Mouse (Mus musculus): Measurements from ENCODE around the gene Cox7b. TPM values are rescaled to one million over a fixed set of nuclear protein-coding genes. Genes with fewer than 3 reads are reported as not detected.

Cox7b gene
- total RNA-seq, 2 experiments from 2014 or later, result 826 to 910 TPM

DNA sequence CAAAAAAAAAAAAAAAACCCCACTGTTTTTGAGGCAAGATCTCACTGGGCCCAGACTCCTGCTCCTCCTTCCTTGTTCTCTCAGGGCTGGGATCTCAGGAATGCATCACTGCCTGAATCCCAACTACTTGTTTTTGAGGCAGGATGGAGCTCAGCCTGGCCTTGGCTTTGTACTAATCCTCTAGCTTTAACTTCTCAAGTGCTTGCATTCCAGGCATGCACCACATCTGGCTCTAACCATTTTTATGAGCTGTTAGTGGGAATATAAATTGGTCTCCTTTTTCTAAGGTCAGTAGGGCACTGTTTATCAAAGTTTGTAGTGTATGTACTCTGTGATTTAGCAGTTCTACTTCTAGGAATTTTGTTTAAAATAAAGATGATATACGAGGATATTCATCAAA lies 32.7 kb downstream of the Cox7b start:
- DNase-seq, result no peak
- intact Hi-C loops (cut with DNase I), result no loop called here

Other genes starting within 250 kb of the Cox7b start
- gene Atrx, start 86.3 kb upstream of the Cox7b start, total RNA-seq (2021), result 10 to 100 TPM; 29.3 to 36.1 TPM
- gene Magt1, start 3.8 kb upstream of the Cox7b start, total RNA-seq (2021), result 10 to 100 TPM; 29.6 to 30.5 TPM
- 1 to 10 TPM; 5.9 to 7.5 TPM for gene Atp7a, start 11.6 kb downstream of the Cox7b start, total RNA-seq (2021)
- gene Tlr13, start 127.5 kb downstream of the Cox7b start, total RNA-seq (2021), result under 1 TPM; 0.23 to 0.44 TPM
- 1,000 to 10,000 TPM; 1,149 to 1,583 TPM for gene Pgk1, start 171.4 kb downstream of the Cox7b start, total RNA-seq (2021)
- 1 to 10 TPM; 4.7 to 6.3 TPM for gene Taf9b, start 205.5 kb downstream of the Cox7b start, total RNA-seq (2021)
- gene Fnd3c2, start 239.7 kb downstream of the Cox7b start, total RNA-seq (2021), result not detected

Data from gastrocnemius, postnatal 36 days (tissue).